Mouse (Mus musculus): ENCODE results near the gene Ccdc97. TPM values are rescaled to one million over a fixed set of nuclear protein-coding genes. Genes with fewer than 3 reads are reported as not detected.

The Ccdc97 gene
- polyA plus RNA-seq, 1 experiment from 2014 or later, result 30.8 TPM

GRCm38 (mm10) chr7:25666381-25666780 is 52.5 kb downstream of the Ccdc97 start:
- Histone ChIP-seq H3K27me3 (ENCODE audit: control insufficient read depth, insufficient read depth, low read length) (no peaks in the 10 kb centered on the region), H3K4me1 (ENCODE audit: control insufficient read depth, insufficient read depth, low read length) (no peaks in the 10 kb centered on the region), H3K9ac (replicated peaks; ENCODE audit: low read depth, low read length) (no peak overlapping the region), H3K36me3 (ENCODE audit: control insufficient read depth, insufficient read depth, low read length) (peaks cover 25% of the 10 kb centered on the region), H3K4me2 (replicated peaks; ENCODE audit: low read depth, low read length) (no peak overlapping the region), H3K9me3 (ENCODE audit: control insufficient read depth, low read depth, low read length) (no peaks in the 10 kb centered on the region), H3K4me3 (ENCODE audit: low read depth, low read length) (no peak overlapping the region), H3K27ac (ENCODE audit: low read length) (no peak overlapping the region)
- ATAC-seq (ENCODE audit: insufficient number of reproducible peaks, insufficient read depth, low FRiP score, low read depth), result no peak
- WGBS, result 94% methylated on average over 8 of the region's 8 CpGs

Other genes starting within 250 kb of the Ccdc97 start
- 14.8 and 21.2 TPM in 2 replicates for gene Ceacam1, start 241.5 kb downstream of the Ccdc97 start, polyA plus RNA-seq (2014; fragmentation: Nextera tagmentation; extraction: Ambion mirVana)
- not detected in 2 replicates for gene Ceacam2, start 179.2 kb downstream of the Ccdc97 start, polyA plus RNA-seq (2014; fragmentation: Nextera tagmentation; extraction: Ambion mirVana)
- not detected in 2 replicates for gene Erich4, start 103.2 kb downstream of the Ccdc97 start, polyA plus RNA-seq (2014; fragmentation: Nextera tagmentation; extraction: Ambion mirVana)
- 39.0 and 44.9 TPM in 2 replicates for gene Dmac2, start 99.7 kb downstream of the Ccdc97 start, polyA plus RNA-seq (2014; fragmentation: Nextera tagmentation; extraction: Ambion mirVana)
- gene B3gnt8, start 92.4 kb downstream of the Ccdc97 start, polyA plus RNA-seq (2014; fragmentation: Nextera tagmentation; extraction: Ambion mirVana), result 6.2 and 6.5 TPM in 2 replicates
- 48.6 and 52.2 TPM in 2 replicates for gene Bckdha, start 60.1 kb downstream of the Ccdc97 start, polyA plus RNA-seq (2014; fragmentation: Nextera tagmentation; extraction: Ambion mirVana)
- 72.9 and 83.0 TPM in 2 replicates for gene Exosc5, start 59.9 kb downstream of the Ccdc97 start, polyA plus RNA-seq (2014; fragmentation: Nextera tagmentation; extraction: Ambion mirVana)
- 4.2 and 5.9 TPM in 2 replicates for gene Tmem91, start 43.9 kb downstream of the Ccdc97 start, polyA plus RNA-seq (2014; fragmentation: Nextera tagmentation; extraction: Ambion mirVana)
- 29.7 and 31.5 TPM in 2 replicates for gene B9d2, start 38.3 kb downstream of the Ccdc97 start, polyA plus RNA-seq (2014; fragmentation: Nextera tagmentation; extraction: Ambion mirVana)
- 3.6 and 3.7 TPM in 2 replicates for gene Tgfb1, start 32.1 kb downstream of the Ccdc97 start, polyA plus RNA-seq (2014; fragmentation: Nextera tagmentation; extraction: Ambion mirVana)
- 77.2 and 77.8 TPM in 2 replicates for gene Hnrnpul1, start 35.7 kb upstream of the Ccdc97 start, polyA plus RNA-seq (2014; fragmentation: Nextera tagmentation; extraction: Ambion mirVana)
- gene Axl, start 69.6 kb upstream of the Ccdc97 start, polyA plus RNA-seq (2014; fragmentation: Nextera tagmentation; extraction: Ambion mirVana), result 66.4 and 75.3 TPM in 2 replicates
- gene Cyp2s1, start 97.8 kb upstream of the Ccdc97 start, polyA plus RNA-seq (2014; fragmentation: Nextera tagmentation; extraction: Ambion mirVana), result 32.0 and 34.1 TPM in 2 replicates
- not detected in 2 replicates for gene Cyp2b10, start 178.5 kb upstream of the Ccdc97 start, polyA plus RNA-seq (2014; fragmentation: Nextera tagmentation; extraction: Ambion mirVana)